Mouse (Mus musculus) embryonic facial prominence, embryonic 10.5 days (tissue): ENCODE measurements at regions not wholly inside any gene's neighbourhood (a gene's known extent, or its start where the extent isn't known, plus 50 kb on each side); places are given as distances from the start of the nearest gene placed in this dataset.

Source experiments
- DNase-seq: peaks from one replicate; pipeline ENCODE4 v3.0.0-alpha.2; 2017; ENCODE audit warnings: low spot score
- H3K27ac ChIP-seq: fragments of 300-500 bp; sonication (generic); replicated peaks from 2 replicates; pipeline ENCODE4 v1.5.1; 2016; ENCODE audit warnings: mild to moderate bottlenecking
- H3K27me3 ChIP-seq: fragments of 300-500 bp; sonication (generic); replicated peaks from 2 replicates; pipeline ENCODE4 v1.6.1; 2016; ENCODE audit warnings: low read depth, mild to moderate bottlenecking; ENCODE audit not compliant: poor library complexity, severe bottlenecking
- H3K36me3 ChIP-seq: fragments of 300-500 bp; sonication (generic); replicated peaks from 2 replicates; pipeline ENCODE4 v1.6.1; 2016; ENCODE audit warnings: mild to moderate bottlenecking, moderate library complexity
- H3K4me1 ChIP-seq: fragments of 300-500 bp; sonication (generic); 2 replicates; pipeline ENCODE4 v1.6.1; 2016
- H3K4me3 ChIP-seq: fragments of 300-500 bp; sonication (generic); 2 replicates; pipeline ENCODE4 v1.5.1; 2016; ENCODE audit warnings: mild to moderate bottlenecking, moderate library complexity
- H3K9me3 ChIP-seq: fragments of 300-500 bp; sonication (generic); 2 replicates; pipeline ENCODE4 v1.6.1; 2016; ENCODE audit warnings: mild to moderate bottlenecking
- WGBS: fragments of 180-500 bp; shearing (Covaris S2); methylation state at CpG from one replicate; pipeline ENCODE4 v1.1.7; 2016; 5-methylcytosine and 5-hydroxymethylcytosine counted together

GRCm38 (mm10) chr8:103913927-103914640 is 187.3 kb upstream of the Cdh5 start:
- H3K27ac ChIP-seq: peak overlapping the region; percentile 44; the same call in 1 of the 2 replicates
- peak; percentile 58 for DNase-seq
- no peaks in the 10 kb centered on the region for H3K27me3 ChIP-seq
- H3K36me3 ChIP-seq: no peaks in the 10 kb centered on the region
- H3K9me3 ChIP-seq: no peaks in the 10 kb centered on the region
- no peak overlapping the region for H3K4me3 ChIP-seq
- WGBS: 50% methylated on average over 6 of the region's 6 CpGs
- H3K4me1 ChIP-seq: peaks cover 16% of the 10 kb centered on the region

- DNase-seq: no peak
- H3K27me3 ChIP-seq: no peaks in the 10 kb centered on the region
- WGBS: 90% methylated on average over 3 of the region's 3 CpGs
- peaks cover 3% of the 10 kb centered on the region for H3K4me1 ChIP-seq
- no peaks in the 10 kb centered on the region for H3K9me3 ChIP-seq
- H3K36me3 ChIP-seq: no peaks in the 10 kb centered on the region
- no peak overlapping the region for H3K4me3 ChIP-seq
- H3K27ac ChIP-seq: no peak overlapping the region
These were observed 182.1 kb upstream of the Cdh5 start for GRCm38 (mm10) chr8:103919324-103919723.

GRCm38 (mm10) chr8:103921621-103922020 is 179.8 kb upstream of the Cdh5 start:
- H3K36me3 ChIP-seq: no peaks in the 10 kb centered on the region
- 90% methylated on average over 4 of the region's 4 CpGs for WGBS
- H3K9me3 ChIP-seq: no peaks in the 10 kb centered on the region

GRCm38 (mm10) chr8:103922746-103923145 is 178.7 kb upstream of the Cdh5 start:
- no peak for DNase-seq
- Histone ChIP-seq H3K4me3 (no peak overlapping the region), H3K36me3 (no peaks in the 10 kb centered on the region), H3K27ac (no peak overlapping the region), H3K4me1 (no peaks in the 10 kb centered on the region), H3K27me3 (no peaks in the 10 kb centered on the region), H3K9me3 (no peaks in the 10 kb centered on the region)
- 52% methylated on average over 2 of the region's 2 CpGs for WGBS

More at GRCm38 (mm10) chr8:103921621-103922020, 179.8 kb upstream of the Cdh5 start:
- H3K4me3 ChIP-seq: no peak overlapping the region
- no peaks in the 10 kb centered on the region for H3K4me1 ChIP-seq
- no peaks in the 10 kb centered on the region for H3K27me3 ChIP-seq
- no peak overlapping the region for H3K27ac ChIP-seq
- no peak for DNase-seq

- Histone ChIP-seq H3K4me3 (no peak overlapping the region), H3K9me3 (no peaks in the 10 kb centered on the region), H3K4me1 (peaks cover 13% of the 10 kb centered on the region; the same call in 1 of the 2 replicates), H3K36me3 (no peaks in the 10 kb centered on the region), H3K27me3 (no peaks in the 10 kb centered on the region), H3K27ac (no peak overlapping the region)
- DNase-seq: peak; percentile 46
- 43% methylated on average over 1 of the region's 1 CpGs for WGBS
These were observed 168.7 kb upstream of the Cdh5 start for GRCm38 (mm10) chr8:103932681-103933080.

GRCm38 (mm10) chr8:103936491-103936890 is 164.9 kb upstream of the Cdh5 start:
- H3K27ac ChIP-seq: no peak overlapping the region
- no peak overlapping the region for H3K4me3 ChIP-seq
- H3K9me3 ChIP-seq: peaks cover 7% of the 10 kb centered on the region
- peaks cover 16% of the 10 kb centered on the region; the same call in 1 of the 2 replicates for H3K4me1 ChIP-seq
- H3K27me3 ChIP-seq: no peaks in the 10 kb centered on the region
- no peaks in the 10 kb centered on the region for H3K36me3 ChIP-seq
- no peak for DNase-seq
- 75% methylated on average over 3 of the region's 3 CpGs for WGBS

GRCm38 (mm10) chr8:103938283-103939230 is 162.9 kb upstream of the Cdh5 start:
- no peaks in the 10 kb centered on the region for H3K36me3 ChIP-seq
- WGBS: 54% methylated on average over 11 of the region's 11 CpGs
- H3K27me3 ChIP-seq: no peaks in the 10 kb centered on the region
- DNase-seq: no peak
- no peak overlapping the region for H3K4me3 ChIP-seq
- 0 out of 2 replicates have a peak, but pooled peaks cover 3% of the 10 kb centered on the region for H3K4me1 ChIP-seq
- peaks cover 14% of the 10 kb centered on the region for H3K9me3 ChIP-seq
- H3K27ac ChIP-seq: no peak overlapping the region; the same call in 1 of the 2 replicates

GRCm38 (mm10) chr8:103940958-103941532 is 160.4 kb upstream of the Cdh5 start:
- Histone ChIP-seq H3K4me3 (no peak overlapping the region), H3K4me1 (0 out of 2 replicates have a peak, but pooled peaks cover 3% of the 10 kb centered on the region), H3K27ac (no peak overlapping the region), H3K36me3 (no peaks in the 10 kb centered on the region), H3K9me3 (peaks cover 14% of the 10 kb centered on the region), H3K27me3 (no peaks in the 10 kb centered on the region)
- no peak for DNase-seq
- WGBS: 91% methylated on average over 6 of the region's 6 CpGs

- H3K36me3 ChIP-seq: no peaks in the 10 kb centered on the region
- no peaks in the 10 kb centered on the region for H3K9me3 ChIP-seq
- H3K4me3 ChIP-seq: no peak overlapping the region
- 0 out of 2 replicates have a peak, but pooled peaks cover 2% of the 10 kb centered on the region for H3K4me1 ChIP-seq
- no peak for DNase-seq
- WGBS: 77% methylated on average over 5 of the region's 5 CpGs
- no peaks in the 10 kb centered on the region for H3K27me3 ChIP-seq
- no peak overlapping the region for H3K27ac ChIP-seq
These were observed 153.0 kb upstream of the Cdh5 start for GRCm38 (mm10) chr8:103948474-103948873.

GRCm38 (mm10) chr8:103950460-103950859 is 151.0 kb upstream of the Cdh5 start:
- 80% methylated on average over 4 of the region's 4 CpGs for WGBS
- 0 out of 2 replicates have a peak, but pooled peaks cover 2% of the 10 kb centered on the region for H3K4me1 ChIP-seq
- no peaks in the 10 kb centered on the region for H3K36me3 ChIP-seq
- H3K4me3 ChIP-seq: no peak overlapping the region
- no peaks in the 10 kb centered on the region for H3K27me3 ChIP-seq
- no peak for DNase-seq
- no peak overlapping the region for H3K27ac ChIP-seq
- H3K9me3 ChIP-seq: no peaks in the 10 kb centered on the region

- no peak overlapping the region for H3K4me3 ChIP-seq
- H3K27me3 ChIP-seq: no peaks in the 10 kb centered on the region
- H3K9me3 ChIP-seq: no peaks in the 10 kb centered on the region
- H3K27ac ChIP-seq: no peak overlapping the region
- DNase-seq: no peak
- whole genome bisulfite sequencing: 89% methylated on average over 2 of the region's 2 CpGs
- H3K36me3 ChIP-seq: no peaks in the 10 kb centered on the region
- 0 out of 2 replicates have a peak, but pooled peaks cover 2% of the 10 kb centered on the region for H3K4me1 ChIP-seq
These were observed 147.8 kb upstream of the Cdh5 start for GRCm38 (mm10) chr8:103953586-103953985.

GRCm38 (mm10) chr8:103955568-103956260 is 145.7 kb upstream of the Cdh5 start:
- WGBS: 87% methylated on average over 4 of the region's 4 CpGs
- Histone ChIP-seq H3K27me3 (no peaks in the 10 kb centered on the region), H3K27ac (no peak overlapping the region), H3K9me3 (no peaks in the 10 kb centered on the region), H3K4me3 (no peak overlapping the region), H3K4me1 (no peaks in the 10 kb centered on the region), H3K36me3 (no peaks in the 10 kb centered on the region)
- no peak for DNase-seq
